Mouse (Mus musculus): ENCODE results near the gene 2010111I01Rik.
A peak's percentile ranks its signal among the peaks of the same experiment; 100 is the strongest.
"Not testable (repeated sequence)": the region's sequence is repeated elsewhere in the genome, so short reads cannot be mapped to it uniquely, and the experiment has no call there.

2010111I01Rik gene

GRCm38 (mm10) chr13:63296300-63296699 is 331.6 kb downstream of the 2010111I01Rik start:
- DNase-seq, result no peak

GRCm38 (mm10) chr13:63297003-63297402 is 332.3 kb downstream of the 2010111I01Rik start:
- no peak for DNase-seq

GRCm38 (mm10) chr13:63297933-63298332 is 333.2 kb downstream of the 2010111I01Rik start:
- no peak for DNase-seq

GRCm38 (mm10) chr13:63298931-63299330 is 334.2 kb downstream of the 2010111I01Rik start:
- DNase-seq, result no peak

GRCm38 (mm10) chr13:63300929-63301328 is 336.2 kb downstream of the 2010111I01Rik start:
- no peak for DNase-seq

- DNase-seq, result no peak
Observed at GRCm38 (mm10) chr13:63301764-63302209, 337.1 kb downstream of the 2010111I01Rik start.

GRCm38 (mm10) chr13:63302381-63302780 is 337.7 kb downstream of the 2010111I01Rik start:
- no peak for DNase-seq

GRCm38 (mm10) chr13:63304124-63304792 is 339.6 kb downstream of the 2010111I01Rik start:
- DNase-seq, result no peak

GRCm38 (mm10) chr13:63304799-63305159 is 340.1 kb downstream of the 2010111I01Rik start:
- DNase-seq, result no peak

- no peak for DNase-seq
Observed at GRCm38 (mm10) chr13:63305160-63306011, 340.7 kb downstream of the 2010111I01Rik start.

- DNase-seq, result peak; percentile 83
Observed at GRCm38 (mm10) chr13:63306768-63307167, 342.1 kb downstream of the 2010111I01Rik start.

- DNase-seq, result no peak
Observed at GRCm38 (mm10) chr13:63309563-63309962, 344.9 kb downstream of the 2010111I01Rik start.

- DNase-seq, result no peak
Observed at GRCm38 (mm10) chr13:63311156-63311555, 346.5 kb downstream of the 2010111I01Rik start.

GRCm38 (mm10) chr13:63313247-63313646 is 348.6 kb downstream of the 2010111I01Rik start:
- no peak for DNase-seq

- no peak for DNase-seq
Observed at GRCm38 (mm10) chr13:63313748-63314607, 349.3 kb downstream of the 2010111I01Rik start.

GRCm38 (mm10) chr13:63314608-63314920 is 349.9 kb downstream of the 2010111I01Rik start:
- DNase-seq, result no peak

GRCm38 (mm10) chr13:63315111-63315510 is 350.4 kb downstream of the 2010111I01Rik start:
- not testable (repeated sequence) for DNase-seq

GRCm38 (mm10) chr13:63315777-63316176 is 351.1 kb downstream of the 2010111I01Rik start:
- DNase-seq, result no peak

GRCm38 (mm10) chr13:63316407-63316806 is 351.7 kb downstream of the 2010111I01Rik start:
- DNase-seq, result no peak

- DNase-seq, result no peak
Observed at GRCm38 (mm10) chr13:63317681-63318104, 353.0 kb downstream of the 2010111I01Rik start.

GRCm38 (mm10) chr13:63319814-63320213 is 355.1 kb downstream of the 2010111I01Rik start:
- DNase-seq, result no peak

GRCm38 (mm10) chr13:63321689-63322088 is 357.0 kb downstream of the 2010111I01Rik start:
- no peak for DNase-seq

- DNase-seq, result no peak
Observed at GRCm38 (mm10) chr13:63322756-63323155, 358.1 kb downstream of the 2010111I01Rik start.

Measured in cerebellum, adult 11 months (tissue).